Comparison of ENCODE assay signal across 15 mouse cellular contexts in the genomic region with DNA sequence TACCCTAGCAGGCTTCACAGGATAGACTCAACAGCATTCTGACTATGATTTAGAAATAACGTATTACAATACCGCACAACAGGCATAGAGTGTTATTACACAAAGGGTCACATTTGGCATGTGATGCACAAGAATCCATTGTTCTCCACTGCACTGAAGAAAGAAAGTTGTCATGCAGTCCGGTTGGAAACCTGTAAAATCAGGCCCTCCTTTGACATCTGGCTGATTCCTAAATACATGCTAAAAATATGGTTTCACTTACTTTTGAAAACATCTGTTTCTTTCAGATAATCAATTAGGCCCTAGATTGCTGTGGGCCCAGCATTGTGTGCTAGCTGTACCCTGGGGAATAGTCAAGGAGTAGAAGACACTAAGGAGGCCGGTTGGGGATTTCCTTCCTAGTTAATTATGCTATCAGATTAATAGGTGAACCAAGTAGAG. TPM values are rescaled to one million over a fixed set of nuclear protein-coding genes. Genes with fewer than 3 reads are reported as not detected.
A peak's percentile ranks its signal among the peaks of the same experiment; 100 is the strongest.
DNase-seq lines count a peak whose midpoint lies in the region; ATAC-seq lines count a peak whose summit lies in the region.
"Had no signal": no experiment of that assay in that cellular context is flagged by ENCODE, and none has a peak within 500 bp of the region (broad histone marks: within the 10 kb centered on the region; RNA-seq: fewer than 3 reads in every experiment).

No protein-coding gene starts in this region.

- H3K9me3 ChIP-seq in midbrain, embryonic 11.5 days (ENCODE audit: control insufficient read depth, low read length) = no peaks in the 10 kb centered on the region
- no peaks in the 10 kb centered on the region for H3K9me3 ChIP-seq in midbrain, embryonic 15.5 days
- no peaks in the 10 kb centered on the region for H3K9me3 ChIP-seq in embryonic facial prominence, embryonic 14.5 days (ENCODE audit: control insufficient read depth, low read length)
- H3K9me3 ChIP-seq in midbrain, embryonic 16.5 days (replicated peaks; ENCODE audit: control insufficient read depth, low read length, poor library complexity, severe bottlenecking) = no peaks in the 10 kb centered on the region
- H3K9me3 ChIP-seq: G1E had no signal

- H3K36me3 ChIP-seq in midbrain, embryonic 11.5 days (ENCODE audit: control insufficient read depth, insufficient read depth, low read length) = peaks cover 8% of the 10 kb centered on the region
- H3K36me3 ChIP-seq in midbrain, embryonic 15.5 days (replicated peaks) = no peaks in the 10 kb centered on the region
- H3K36me3 ChIP-seq in embryonic facial prominence, embryonic 14.5 days (ENCODE audit: control insufficient read depth, insufficient read depth, low read length) = peaks cover 21% of the 10 kb centered on the region
- H3K36me3 ChIP-seq in midbrain, embryonic 16.5 days (ENCODE audit: control insufficient read depth, insufficient read depth, low read length) = peaks cover 6% of the 10 kb centered on the region; the same call in 1 of the 2 replicates

- H3K27me3 ChIP-seq in midbrain, embryonic 11.5 days (ENCODE audit: control insufficient read depth, insufficient read depth, low read length) = no peaks in the 10 kb centered on the region
- no peaks in the 10 kb centered on the region for H3K27me3 ChIP-seq in midbrain, embryonic 15.5 days (replicated peaks)
- H3K27me3 ChIP-seq in embryonic facial prominence, embryonic 14.5 days (replicated peaks; ENCODE audit: control insufficient read depth, insufficient read depth, low read length) = no peaks in the 10 kb centered on the region
- H3K27me3 ChIP-seq in midbrain, embryonic 16.5 days (ENCODE audit: control insufficient read depth, insufficient read depth, low read depth, low read length) = no peaks in the 10 kb centered on the region

- H3K9ac ChIP-seq in midbrain, embryonic 11.5 days (ENCODE audit: low read length) = no peak overlapping the region
- no peak overlapping the region for H3K9ac ChIP-seq in midbrain, embryonic 15.5 days
- H3K9ac ChIP-seq in embryonic facial prominence, embryonic 14.5 days (ENCODE audit: low read depth, low read length) = no peak overlapping the region
- no peak overlapping the region for H3K9ac ChIP-seq in midbrain, embryonic 16.5 days (ENCODE audit: low read depth, low read length)
- H3K9ac ChIP-seq: liver, embryonic 14.5 days had no signal

- no peak overlapping the region for H3K27ac ChIP-seq in midbrain, embryonic 11.5 days (ENCODE audit: low read depth, low read length)
- no peak overlapping the region for H3K27ac ChIP-seq in midbrain, embryonic 15.5 days
- no peak overlapping the region for H3K27ac ChIP-seq in embryonic facial prominence, embryonic 14.5 days (replicated peaks; ENCODE audit: low read depth, low read length)
- no peak overlapping the region for H3K27ac ChIP-seq in midbrain, embryonic 16.5 days (ENCODE audit: low read length)
- H3K27ac ChIP-seq: kidney, postnatal 0 days; liver, embryonic 14.5 days had no signal

- no peak overlapping the region for H3K4me2 ChIP-seq in midbrain, embryonic 11.5 days
- no peak overlapping the region for H3K4me2 ChIP-seq in midbrain, embryonic 15.5 days
- no peak overlapping the region for H3K4me2 ChIP-seq in embryonic facial prominence, embryonic 14.5 days (ENCODE audit: low read depth, low read length)
- no peak overlapping the region for H3K4me2 ChIP-seq in midbrain, embryonic 16.5 days (ENCODE audit: low read length)

- no peak; the same call in 1 of the 2 replicates for ATAC-seq in midbrain, embryonic 11.5 days (ENCODE audit: low FRiP score)
- no peak for ATAC-seq in midbrain, embryonic 15.5 days (replicated peaks)
- peak; percentile 58 for ATAC-seq in embryonic facial prominence, embryonic 14.5 days (ENCODE audit: low read depth)
- ATAC-seq in midbrain, embryonic 16.5 days = 0 out of 2 replicates have a peak, but pooled peaks have one; percentile 9
- ATAC-seq: inflammation-experienced regulatory T-cells, adult 6 months had no signal

- peak; percentile 46 to 61 for DNase-seq in cerebellum, postnatal 14 days
- DNase-seq in cerebellum, adult 9-11 months = no peak
- DNase-seq in midbrain, embryonic 11.5 days (ENCODE audit: low spot score, missing footprints) = peak; percentile 88
- DNase-seq in embryonic facial prominence, embryonic 14.5 days (ENCODE audit: low spot score) = peak; percentile 51
- no peak for DNase-seq in thymus, postnatal 36 days
- no peak for DNase-seq in urinary bladder, adult 18-20 months (ENCODE audit: low spot score in 2 of 2)
- DNase-seq: adrenal gland, postnatal 25 days; layer of hippocampus, postnatal 36 days; lung, postnatal 14 days had no signal

- no peak overlapping the region for H3K4me3 ChIP-seq in midbrain, embryonic 11.5 days (ENCODE audit: low read depth, low read length)
- H3K4me3 ChIP-seq in midbrain, embryonic 15.5 days = no peak overlapping the region
- no peak overlapping the region for H3K4me3 ChIP-seq in embryonic facial prominence, embryonic 14.5 days (ENCODE audit: low read depth, low read length)
- no peak overlapping the region for H3K4me3 ChIP-seq in midbrain, embryonic 16.5 days (ENCODE audit: low read depth, low read length)

- 54% methylated on average over 4 of the region's 4 CpGs for WGBS in midbrain, embryonic 11.5 days
- 33% methylated on average over 4 of the region's 4 CpGs for WGBS in midbrain, embryonic 15.5 days
- WGBS in embryonic facial prominence, embryonic 14.5 days = 25% methylated on average over 4 of the region's 4 CpGs
- 41% methylated on average over 4 of the region's 4 CpGs for WGBS in midbrain, embryonic 16.5 days

- H3K4me1 ChIP-seq in midbrain, embryonic 11.5 days (ENCODE audit: control insufficient read depth, insufficient read depth, low read length) = peaks cover 39% of the 10 kb centered on the region
- peaks cover 18% of the 10 kb centered on the region for H3K4me1 ChIP-seq in midbrain, embryonic 15.5 days
- H3K4me1 ChIP-seq in embryonic facial prominence, embryonic 14.5 days (ENCODE audit: control insufficient read depth, insufficient read depth, low read length) = peaks cover 12% of the 10 kb centered on the region
- H3K4me1 ChIP-seq in midbrain, embryonic 16.5 days (ENCODE audit: control insufficient read depth, insufficient read depth, low read length) = peaks cover 13% of the 10 kb centered on the region

RNA-seq across cellular contexts. Expression of a gene that starts 9.9 kb away (rescaled TPM):
- 10.2 and 10.7 TPM in 2 replicates for polyA plus RNA-seq in midbrain, embryonic 11.5 days (2014; fragmentation: Nextera tagmentation; extraction: Ambion mirVana)
- 7.0 and 9.7 TPM in 2 replicates for polyA plus RNA-seq in midbrain, embryonic 15.5 days (2015; fragmentation: Nextera tagmentation; extraction: Ambion mirVana)
- polyA plus RNA-seq in embryonic facial prominence, embryonic 14.5 days (2014; fragmentation: Nextera tagmentation; extraction: Ambion mirVana) = 4.5 and 7.0 TPM in 2 replicates
- polyA plus RNA-seq in midbrain, embryonic 16.5 days (2015; fragmentation: Nextera tagmentation; extraction: Ambion mirVana) = 3.6 and 4.4 TPM in 2 replicates

Comparison
In these comparisons a context has a peak if more than half of its experiments do, and no peak if none do; other contexts are left out.
1. DNase-seq: peak in cerebellum, postnatal 14 days (2 of 2), midbrain, embryonic 11.5 days (single experiment) and embryonic facial prominence, embryonic 14.5 days (single experiment); none in cerebellum, adult 9-11 months (single experiment), thymus, postnatal 36 days (0 of 2) and urinary bladder, adult 18-20 months (0 of 2).
2. ATAC-seq: peak in embryonic facial prominence, embryonic 14.5 days (single experiment) and midbrain, embryonic 16.5 days (single experiment); none in midbrain, embryonic 11.5 days (single experiment) and midbrain, embryonic 15.5 days (single experiment).